Mouse (Mus musculus) kidney, postnatal 14 days (tissue): ENCODE data around the gene Bloc1s6.

Experiments used
- DNase-seq: peaks from one replicate; pipeline ENCODE4 v3.0.0; 2022; ENCODE audit warnings: mixed read lengths

Bloc1s6 gene

GRCm38 (mm10) chr2:122737894-122738830 is at the start of gene Bloc1s6:
Gene Bloc1s6, plus strand, starts transcription at chr2:122738503.
- peak; percentile 94 for DNase-seq

DNA sequence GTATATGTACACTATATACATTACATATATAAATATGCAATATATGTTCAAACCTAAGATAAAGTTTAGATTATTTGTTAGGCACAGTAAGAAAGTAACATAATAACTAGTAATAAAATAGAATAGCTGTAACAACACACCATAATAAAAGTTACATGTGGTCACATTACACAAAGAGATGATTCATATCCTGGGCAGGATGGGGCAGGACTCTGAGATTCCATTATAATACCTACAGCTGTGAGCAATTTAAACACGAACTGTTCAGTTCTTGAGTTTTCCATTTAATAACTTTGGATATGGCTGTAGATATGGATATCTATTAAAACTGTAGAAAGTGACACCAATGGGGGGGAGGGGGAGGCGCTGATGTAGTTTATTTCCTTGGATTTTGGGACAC is 40.8 kb upstream of the Bloc1s6 start:
- DNase-seq = no peak

- DNase-seq = no peak
Observed at GRCm38 (mm10) chr2:122701012-122701411, 37.3 kb upstream of the Bloc1s6 start.

DNA sequence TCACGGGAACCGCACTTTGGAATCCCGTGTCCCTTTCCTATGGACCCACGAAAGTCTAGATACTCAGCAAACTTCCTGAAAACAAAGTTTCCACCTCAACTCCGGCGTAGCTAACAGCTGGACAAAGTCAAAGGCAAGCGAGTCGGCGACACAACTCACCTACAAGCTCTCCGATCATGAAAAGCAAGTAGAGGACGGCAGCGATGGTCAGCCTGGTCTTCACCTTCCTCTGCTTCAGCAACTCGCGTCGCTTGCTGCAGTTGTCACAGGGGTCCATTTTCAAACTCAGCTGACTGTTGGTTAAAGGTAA is 36.5 kb upstream of the Bloc1s6 start:
- no peak for DNase-seq

- DNase-seq = peak; percentile 91
Observed at GRCm38 (mm10) chr2:122702181-122703036, 35.9 kb upstream of the Bloc1s6 start, which contains the start of gene Slc30a4. Gene Slc30a4, minus strand, starts transcription at chr2:122702663.

- no peak for DNase-seq
Observed at GRCm38 (mm10) chr2:122704572-122704971, 33.7 kb upstream of the Bloc1s6 start.

- no peak for DNase-seq
Observed at GRCm38 (mm10) chr2:122708080-122708479, 30.2 kb upstream of the Bloc1s6 start.

DNA sequence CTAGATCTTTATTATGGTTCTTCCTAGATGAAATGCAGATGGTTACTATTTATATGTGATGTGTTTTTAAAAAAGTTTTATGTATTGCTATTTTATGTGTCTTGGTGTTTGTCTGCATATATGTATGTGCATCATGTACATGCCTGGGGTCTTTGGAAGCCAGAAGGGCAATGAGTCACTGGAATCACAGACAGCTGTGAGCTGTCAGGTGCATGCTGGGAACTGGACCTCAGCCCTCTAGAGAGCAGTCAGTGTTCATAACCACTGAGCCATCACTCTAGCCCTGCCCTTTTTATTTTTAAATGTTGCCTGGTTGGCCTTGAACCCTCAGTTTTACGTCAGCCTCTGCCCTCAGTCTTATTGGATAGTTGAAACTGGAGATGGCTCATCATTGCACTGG is 29.1 kb upstream of the Bloc1s6 start:
- no peak for DNase-seq

DNA sequence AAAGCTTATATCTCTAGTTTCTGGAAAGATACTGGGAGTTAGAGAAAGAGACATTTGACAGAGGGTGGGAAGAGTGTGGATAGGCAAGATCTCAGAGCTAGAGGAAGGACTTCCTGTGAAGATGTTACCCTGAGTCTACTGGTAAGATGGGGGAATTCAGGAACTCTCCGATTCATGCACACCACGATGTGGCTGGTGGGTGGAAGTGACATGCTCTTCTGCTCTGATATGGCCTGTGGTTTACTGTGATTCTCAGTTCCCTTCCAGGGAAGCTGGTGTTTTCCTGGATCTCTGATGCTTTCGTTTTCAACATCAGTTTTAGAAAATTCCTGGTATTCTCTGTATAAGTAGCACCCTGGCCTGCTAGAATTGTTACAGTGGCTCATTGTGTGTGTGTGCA is 26.4 kb upstream of the Bloc1s6 start:
- no peak for DNase-seq

DNA sequence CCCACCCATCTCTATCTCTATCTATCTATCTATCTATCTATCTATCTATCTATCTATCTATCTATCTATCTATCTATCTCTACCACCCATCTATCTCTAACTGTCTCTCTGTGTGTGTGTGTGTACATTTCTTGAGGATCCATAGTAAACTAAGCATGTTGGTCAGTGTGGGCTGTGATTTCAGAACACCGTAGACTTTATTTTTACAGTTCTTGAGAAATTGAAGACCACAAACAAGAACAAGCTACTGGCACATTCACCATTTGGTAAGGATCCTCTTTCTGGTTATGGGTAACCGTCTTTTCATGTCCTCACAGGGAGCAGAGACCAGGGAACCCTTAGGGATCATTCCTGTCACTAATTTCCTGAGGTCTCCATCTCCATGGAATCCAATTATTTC is 25.5 kb upstream of the Bloc1s6 start:
- no peak for DNase-seq

- DNase-seq = no peak
Observed at GRCm38 (mm10) chr2:122715148-122715692, 23.1 kb upstream of the Bloc1s6 start.

DNA sequence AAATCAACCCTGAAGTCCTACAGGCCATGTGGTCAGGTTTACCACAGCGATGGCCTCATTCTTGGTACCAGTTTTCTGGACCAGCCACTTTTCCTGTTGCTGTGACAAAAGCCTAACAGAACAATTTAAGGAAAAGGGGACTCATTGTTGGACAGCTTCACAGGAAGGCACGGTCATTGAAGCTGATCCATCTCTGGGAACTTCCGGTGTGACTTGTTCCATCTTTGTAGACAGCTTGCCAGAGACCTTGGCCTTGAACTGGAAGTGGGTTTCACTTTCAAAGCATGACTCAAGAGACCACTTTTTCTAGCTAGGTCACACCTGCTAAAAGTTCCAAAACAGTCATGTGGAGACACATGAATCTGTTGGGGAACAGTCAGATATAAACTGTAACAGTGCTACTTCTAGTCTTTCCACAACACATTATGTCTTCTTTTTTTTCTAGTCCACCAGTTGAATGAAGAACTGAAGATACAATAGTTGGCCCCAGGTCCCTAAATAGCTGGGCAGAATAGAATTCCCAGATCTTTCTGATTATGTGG is 21.9 kb upstream of the Bloc1s6 start:
- no peak for DNase-seq

GRCm38 (mm10) chr2:122719232-122719631 is 19.1 kb upstream of the Bloc1s6 start:
- DNase-seq = no peak

DNA sequence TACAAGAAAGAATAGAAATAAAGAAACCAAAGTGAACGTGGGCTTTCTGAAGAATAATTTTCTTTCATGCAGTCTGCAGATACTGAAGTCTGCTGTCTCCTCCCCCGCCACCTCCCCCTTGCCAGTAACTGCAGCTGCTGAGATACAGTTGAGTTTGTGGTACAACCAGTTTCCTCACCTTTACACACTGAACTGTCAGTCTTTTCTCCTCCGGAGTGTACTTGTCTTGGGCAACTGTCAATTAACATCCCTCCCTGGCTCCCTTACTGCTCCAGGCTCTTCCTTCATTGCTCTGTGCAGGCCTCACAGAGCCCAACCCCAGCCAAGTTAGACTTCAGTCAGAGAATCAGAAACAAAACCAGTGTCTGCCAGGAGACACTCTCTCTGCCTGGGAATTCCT is 17.7 kb upstream of the Bloc1s6 start:
- DNase-seq = no peak

- peak; percentile 25 for DNase-seq
Observed at GRCm38 (mm10) chr2:122725604-122726003, 12.7 kb upstream of the Bloc1s6 start.

GRCm38 (mm10) chr2:122731456-122731855 is 6.8 kb upstream of the Bloc1s6 start:
- no peak for DNase-seq

GRCm38 (mm10) chr2:122739023-122739422 is 720 bp downstream of the Bloc1s6 start:
- DNase-seq = no peak

DNA sequence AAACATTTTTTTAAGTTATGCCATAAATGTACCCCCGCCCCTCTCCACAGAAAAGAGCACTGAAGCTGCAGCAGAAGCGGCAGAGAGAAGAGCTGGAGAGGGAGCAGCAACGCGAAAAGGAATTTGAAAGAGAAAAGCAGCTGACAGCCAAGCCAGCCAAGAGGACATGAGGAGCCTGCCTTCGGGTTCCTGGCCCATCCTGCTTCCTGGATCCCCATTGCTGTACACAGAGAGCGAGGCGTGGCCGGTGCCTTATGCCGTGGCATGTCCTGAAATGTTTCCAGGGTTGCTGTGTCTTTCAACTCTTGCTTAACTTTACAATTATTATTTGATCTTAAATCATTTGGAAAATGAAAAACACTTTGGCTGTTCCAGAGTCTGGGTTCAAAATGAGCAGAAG is 8.2 kb downstream of the Bloc1s6 start:
- peak; percentile 7 for DNase-seq

- DNase-seq = peak; percentile 61
Observed at GRCm38 (mm10) chr2:122753739-122754343, 15.5 kb downstream of the Bloc1s6 start.

GRCm38 (mm10) chr2:122759791-122760190 is 21.5 kb downstream of the Bloc1s6 start:
- no peak for DNase-seq

DNA sequence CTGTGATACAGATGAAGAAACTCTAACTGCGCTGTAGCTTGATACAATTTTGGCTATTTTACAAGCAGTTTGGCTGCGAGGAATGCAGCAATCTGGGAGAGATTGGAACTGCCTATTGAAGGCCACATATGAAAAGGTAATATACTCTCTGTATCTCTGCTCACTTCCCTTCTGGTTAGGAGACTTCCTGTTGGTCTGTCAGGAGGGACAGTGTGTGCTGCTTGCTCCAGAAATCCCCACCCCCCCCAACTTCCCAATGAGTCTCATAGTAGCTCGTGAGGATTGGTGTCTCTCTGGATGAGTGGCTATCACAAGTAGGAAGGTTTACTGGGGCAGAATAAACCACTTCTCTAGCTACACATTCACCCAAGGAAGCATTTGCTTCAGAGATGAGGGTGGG is 24.7 kb downstream of the Bloc1s6 start:
- DNase-seq = peak; percentile 17

GRCm38 (mm10) chr2:122764526-122764925 is 26.2 kb downstream of the Bloc1s6 start:
- DNase-seq = no peak
